Mouse (Mus musculus): ENCODE results near the gene Hbp1.
A peak's percentile ranks its signal among the peaks of the same experiment; 100 is the strongest.

Hbp1 gene

DNA sequence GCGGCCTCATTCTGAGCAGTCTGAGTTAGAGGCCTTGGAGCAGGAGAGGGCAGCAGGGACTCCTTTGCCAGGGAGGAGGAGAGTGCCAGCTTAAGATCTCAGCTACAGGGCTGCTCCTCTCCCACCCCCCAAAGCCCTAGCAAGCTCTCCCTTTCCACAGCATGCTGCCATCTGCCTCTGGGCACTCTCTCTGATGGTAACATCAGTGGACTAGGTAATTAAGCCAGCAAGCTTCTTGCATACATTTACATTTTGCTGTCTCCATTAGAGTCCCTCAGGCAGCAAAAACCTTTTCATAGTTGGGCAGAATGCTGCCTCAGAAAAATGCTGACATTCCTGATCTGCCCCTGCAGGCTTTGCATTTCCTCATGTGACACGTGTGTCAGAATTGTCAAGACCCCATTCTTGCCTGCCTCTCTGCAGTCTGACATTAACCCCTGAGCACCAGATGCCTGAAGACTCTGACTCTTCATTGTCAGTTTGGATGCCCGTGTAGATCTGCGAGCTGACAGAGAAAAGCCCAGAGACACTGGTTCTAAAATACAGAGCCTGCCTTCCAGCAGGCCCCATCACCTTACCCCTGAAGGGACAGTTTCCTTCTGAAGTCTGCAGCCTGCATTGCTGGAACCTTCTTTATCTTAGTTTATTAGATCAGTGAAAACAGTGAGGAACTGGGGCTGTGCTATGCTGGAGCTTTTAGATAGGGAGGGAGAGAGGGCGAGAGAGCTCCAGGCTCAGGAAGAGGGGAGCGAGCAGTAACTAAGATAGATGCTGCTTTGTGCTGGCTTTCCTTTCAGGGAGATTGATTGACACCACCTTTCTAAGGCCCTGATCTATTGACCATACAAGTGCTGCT, 44.4 kb downstream of the Hbp1 start:
- no peak for DNase-seq (ENCODE audit: low spot score in 2 of 2)

DNA sequence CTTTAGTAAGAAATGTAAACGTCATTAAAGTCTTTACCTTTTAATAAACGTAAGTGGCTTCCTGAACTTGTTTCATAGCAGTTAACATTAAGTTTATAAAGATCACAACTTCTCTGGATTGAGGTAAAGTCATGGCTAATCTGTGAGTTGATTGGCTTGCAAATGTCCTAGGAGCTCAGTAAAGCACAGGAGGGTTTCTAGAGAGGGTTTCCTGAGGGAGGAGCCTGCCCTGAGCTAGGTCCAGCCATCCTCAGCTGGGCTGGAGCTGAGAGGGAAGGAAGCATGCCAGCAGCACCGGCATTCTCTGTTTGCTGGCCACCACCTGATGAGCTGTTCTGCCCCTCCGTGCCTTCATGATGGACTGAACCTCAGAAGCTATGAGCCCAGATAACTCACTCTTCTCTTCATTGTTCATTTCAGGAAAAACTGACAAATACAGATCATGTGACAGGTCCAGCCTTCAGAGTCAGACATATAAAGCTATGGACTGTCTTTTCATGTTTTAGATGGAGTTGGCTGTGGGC, 49.9 kb downstream of the Hbp1 start:
- no peak for DNase-seq (ENCODE audit: low spot score in 2 of 2)

DNA sequence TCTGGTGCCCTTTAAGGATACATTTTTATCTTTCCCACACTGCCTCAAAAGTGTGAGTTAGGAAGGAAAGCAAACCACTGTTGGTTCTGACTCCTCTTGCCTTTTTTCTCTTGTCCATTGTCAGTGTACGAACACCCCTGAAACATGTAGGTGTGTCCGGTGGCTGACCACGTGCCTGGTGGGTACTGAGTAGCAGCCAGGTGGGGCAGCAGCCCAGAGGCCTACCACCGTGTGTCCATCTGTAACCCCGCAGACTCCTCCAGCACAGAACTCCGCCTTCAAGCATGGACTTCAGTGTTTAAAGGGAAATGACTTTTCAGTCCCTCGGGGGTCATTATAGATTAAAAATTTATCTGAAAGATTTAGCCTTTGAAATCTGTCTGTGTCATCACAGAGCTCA, 52.9 kb downstream of the Hbp1 start:
- DNase-seq (ENCODE audit: low spot score in 2 of 2): no peak

DNA sequence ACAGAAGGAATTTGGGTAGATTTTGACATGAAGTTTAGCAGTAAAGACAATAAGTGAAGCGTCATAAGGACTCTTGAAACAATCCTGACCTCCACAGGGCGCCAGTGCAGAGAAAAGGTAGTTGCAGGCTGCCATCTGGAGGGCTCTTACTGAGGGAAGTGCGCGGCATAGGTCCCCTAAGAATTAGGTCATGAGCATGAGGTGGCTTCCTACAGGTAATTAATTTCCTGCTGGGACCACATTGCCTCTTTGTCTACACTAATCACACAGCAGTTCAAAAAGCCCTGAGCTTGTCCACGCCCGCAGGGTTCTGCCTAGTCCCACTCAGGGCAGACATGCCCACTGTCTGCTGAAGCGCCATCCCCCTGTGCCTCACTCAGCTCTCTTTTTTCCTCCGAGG, 53.3 kb downstream of the Hbp1 start:
- no peak for DNase-seq (ENCODE audit: low spot score in 2 of 2)

DNA sequence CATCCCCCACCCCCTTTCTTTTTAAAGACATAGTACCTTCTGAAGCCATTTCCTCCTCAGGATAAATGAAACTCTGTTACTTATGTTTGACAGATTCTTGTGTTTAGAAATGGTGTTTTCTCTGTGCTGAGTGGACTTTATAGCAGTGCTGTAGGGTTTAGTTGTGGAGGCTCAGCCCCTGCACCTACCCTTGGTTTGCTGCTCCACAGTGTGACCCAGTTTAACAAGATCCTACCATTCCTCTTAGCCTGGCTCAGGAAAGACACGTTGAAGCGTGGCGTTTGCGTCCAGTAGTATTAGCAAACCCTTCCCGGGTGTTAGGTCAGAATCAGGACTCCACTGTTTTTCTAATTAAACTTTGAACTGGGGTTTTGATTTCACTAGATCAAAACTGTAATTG, 54.0 kb downstream of the Hbp1 start:
- DNase-seq (ENCODE audit: low spot score in 2 of 2): no peak

DNA sequence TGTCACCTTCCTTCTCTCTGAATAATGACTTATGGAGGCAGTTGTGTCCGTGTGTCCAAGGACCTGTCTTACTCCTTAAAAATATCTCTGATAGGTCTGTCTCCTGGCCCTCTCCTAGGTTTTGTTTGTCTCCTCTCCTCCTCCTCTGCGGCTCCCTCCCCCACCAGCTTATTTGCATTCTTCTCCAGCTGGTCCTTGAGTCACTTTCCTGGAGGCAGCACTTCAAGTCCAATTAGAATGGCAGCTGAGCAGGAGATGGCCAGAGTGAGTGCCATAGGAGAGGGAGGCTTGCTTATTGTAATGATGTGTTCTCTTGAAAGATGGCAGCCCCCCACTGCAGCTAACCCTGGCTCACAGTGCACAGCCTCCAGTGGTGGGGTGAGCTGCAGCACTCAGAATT, 54.4 kb downstream of the Hbp1 start:
- peak in 1 of 2 experiments; percentile 32 for DNase-seq (ENCODE audit: low spot score in 2 of 2)

DNA sequence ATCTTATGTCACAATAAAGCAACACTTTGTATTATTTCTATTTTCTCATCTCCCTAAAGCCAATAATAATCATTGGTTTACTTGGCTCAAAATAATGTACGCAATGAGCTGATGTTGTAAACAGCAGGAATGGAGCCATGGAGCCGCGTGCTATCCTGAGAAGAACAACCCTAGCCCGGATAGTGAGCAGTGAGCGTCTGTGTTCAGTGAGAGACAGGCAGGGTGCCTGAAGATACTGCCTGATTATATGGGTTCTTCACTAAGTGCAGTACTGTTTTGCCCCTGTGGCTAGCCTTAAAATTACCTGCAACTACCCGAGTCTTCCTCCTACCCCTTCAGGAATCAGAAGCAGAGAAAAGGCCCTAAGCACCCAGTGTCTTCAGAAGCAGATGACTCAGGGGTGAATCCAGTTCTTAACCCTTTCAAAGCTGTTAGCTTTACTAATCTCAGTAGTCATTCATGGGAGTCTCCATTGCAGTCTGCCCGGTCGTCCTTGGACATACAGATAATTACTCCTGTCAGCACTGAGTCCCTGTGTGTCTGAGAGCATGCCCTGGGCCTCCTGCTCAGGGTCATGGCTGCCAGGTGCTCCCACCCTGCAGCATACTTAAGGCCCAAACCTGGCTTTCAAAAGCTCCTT, 55.1 kb downstream of the Hbp1 start:
- no peak for DNase-seq (ENCODE audit: low spot score in 2 of 2)

DNA sequence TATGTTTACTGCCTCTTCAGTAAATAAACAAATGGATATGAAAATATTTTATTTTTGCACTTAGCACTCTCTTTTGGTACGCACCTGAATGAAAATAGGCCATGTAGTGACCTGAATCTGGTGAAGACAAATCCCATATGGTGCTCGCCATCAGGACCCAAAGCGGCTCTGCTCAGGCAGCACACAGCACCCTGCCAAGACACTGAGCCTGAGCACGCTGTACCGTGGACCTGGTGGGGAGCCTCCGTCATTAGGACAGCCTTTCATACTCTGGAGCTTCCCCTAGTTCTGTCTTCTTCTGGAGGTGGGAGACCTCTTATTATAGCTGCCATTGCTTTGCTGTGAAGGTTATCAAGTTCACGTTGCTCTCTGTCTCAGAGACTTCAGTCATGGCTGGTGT, 57.6 kb downstream of the Hbp1 start:
- no peak for DNase-seq (ENCODE audit: low spot score in 2 of 2)

DNA sequence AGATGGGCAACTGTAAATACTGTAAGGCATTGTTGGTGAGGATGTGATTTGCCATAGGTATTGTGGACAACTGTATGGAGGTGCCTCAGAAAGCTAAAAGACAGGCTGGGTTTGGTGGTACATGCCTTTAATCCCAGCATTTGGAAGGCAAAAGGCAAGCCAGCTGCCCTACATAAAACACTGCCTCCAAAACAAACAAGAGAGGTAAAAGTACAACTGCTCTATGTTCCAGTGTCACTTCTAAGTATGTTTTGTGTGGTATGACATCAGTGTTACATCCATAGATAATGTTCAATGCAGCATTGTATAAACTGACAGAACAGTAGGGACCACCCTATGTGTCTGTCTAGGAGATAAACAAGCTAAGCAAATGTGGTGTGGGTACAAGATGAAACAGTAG, 58.3 kb downstream of the Hbp1 start:
- no peak for DNase-seq (ENCODE audit: low spot score in 2 of 2)

DNA sequence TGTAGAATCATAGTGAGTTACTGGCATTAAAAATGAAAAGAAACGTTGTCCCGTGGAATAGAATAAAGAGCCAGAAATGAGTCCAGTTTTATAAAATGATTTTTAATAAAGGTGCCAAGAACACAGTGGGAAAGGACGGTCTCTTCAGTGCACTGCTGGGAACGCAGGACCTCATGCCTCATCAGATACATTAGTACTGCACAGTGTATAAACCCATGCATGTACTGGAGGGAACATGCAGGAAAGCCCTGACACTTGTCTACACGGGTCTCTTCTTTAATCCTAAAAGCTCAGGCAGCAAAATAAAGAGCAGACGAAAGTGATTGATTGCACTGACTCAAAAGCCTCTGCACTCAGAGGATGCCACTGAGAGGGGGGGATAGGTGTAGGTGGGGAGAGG, 59.6 kb downstream of the Hbp1 start:
- DNase-seq (ENCODE audit: low spot score in 2 of 2): no peak

DNA sequence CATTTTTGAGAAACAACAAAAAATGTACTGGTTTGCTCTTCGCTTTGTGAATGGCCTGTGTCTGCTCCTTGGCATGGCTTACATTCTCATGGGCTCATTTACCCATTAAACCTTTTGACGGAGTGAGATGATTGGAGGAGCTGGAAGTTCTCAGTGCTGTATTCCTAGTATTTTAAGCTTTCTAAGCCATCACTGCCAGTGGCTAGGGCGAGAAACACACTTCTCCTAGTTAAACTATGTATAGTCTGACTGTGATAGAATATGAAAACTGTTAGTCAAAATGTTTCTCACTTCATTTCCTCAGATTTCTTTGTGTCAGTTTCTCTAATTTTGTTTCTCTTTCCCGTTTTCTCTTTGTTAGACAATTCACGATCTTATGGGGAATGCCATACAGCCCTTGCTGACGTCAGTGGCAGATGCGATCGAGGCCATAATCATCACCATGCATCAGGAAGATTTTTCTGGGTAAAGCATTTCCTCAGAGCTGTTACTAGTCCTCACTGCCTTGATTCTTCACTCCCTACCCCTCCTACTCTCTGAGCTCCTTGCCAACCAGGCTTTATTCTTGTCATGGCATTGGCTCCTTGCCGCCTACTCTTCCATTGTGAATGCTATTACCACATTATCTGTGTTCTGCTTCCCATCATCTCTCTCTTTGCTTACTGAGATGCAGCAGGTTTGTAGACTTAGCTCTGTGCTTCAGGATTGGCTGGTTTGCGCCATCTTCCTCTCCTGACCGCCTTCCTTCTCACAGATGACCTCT, 64.3 kb downstream of the Hbp1 start:
- DNase-seq (ENCODE audit: low spot score in 2 of 2): peak in 1 of 2 experiments; percentile 41

DNA sequence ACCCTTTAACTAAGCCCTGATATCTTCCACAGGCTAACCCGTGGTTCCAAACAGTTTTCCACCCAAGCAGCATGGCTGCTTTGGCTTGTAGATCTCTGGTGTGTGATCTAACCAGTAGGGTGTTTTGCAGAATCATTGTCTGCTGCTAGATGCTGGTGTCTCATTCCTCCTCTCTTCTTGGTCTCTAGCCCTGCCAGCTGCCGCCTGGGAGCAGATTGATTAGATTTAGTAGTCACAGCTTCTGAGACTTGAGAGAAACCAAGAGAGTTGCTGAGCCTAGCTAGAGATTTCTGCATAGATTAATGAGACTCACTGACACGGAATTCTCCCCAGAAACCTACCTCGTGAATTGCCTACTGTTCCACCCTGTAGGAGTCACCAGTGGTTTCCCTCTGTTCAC, 65.3 kb downstream of the Hbp1 start:
- DNase-seq (ENCODE audit: low spot score in 2 of 2): no peak

DNA sequence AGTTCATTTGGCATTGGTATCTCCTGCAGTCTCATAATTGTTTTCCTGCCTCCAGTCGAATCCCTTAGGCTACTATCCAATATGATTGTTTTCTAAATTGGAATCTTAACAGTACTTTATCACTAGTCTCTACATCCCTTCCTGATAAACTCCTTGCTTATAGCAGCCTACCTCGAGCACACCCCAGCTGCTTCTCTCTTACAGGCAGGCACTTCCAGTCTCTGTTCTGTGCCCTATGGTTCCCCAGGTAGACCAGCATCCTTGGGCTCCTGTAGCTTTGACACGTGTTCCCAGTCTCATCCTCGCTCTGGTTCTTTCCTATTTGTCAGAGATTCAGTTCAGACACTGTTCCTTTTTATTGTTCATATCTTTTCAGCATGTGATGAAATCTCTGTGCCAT, 66.0 kb downstream of the Hbp1 start:
- DNase-seq (ENCODE audit: low spot score in 2 of 2): no peak

DNA sequence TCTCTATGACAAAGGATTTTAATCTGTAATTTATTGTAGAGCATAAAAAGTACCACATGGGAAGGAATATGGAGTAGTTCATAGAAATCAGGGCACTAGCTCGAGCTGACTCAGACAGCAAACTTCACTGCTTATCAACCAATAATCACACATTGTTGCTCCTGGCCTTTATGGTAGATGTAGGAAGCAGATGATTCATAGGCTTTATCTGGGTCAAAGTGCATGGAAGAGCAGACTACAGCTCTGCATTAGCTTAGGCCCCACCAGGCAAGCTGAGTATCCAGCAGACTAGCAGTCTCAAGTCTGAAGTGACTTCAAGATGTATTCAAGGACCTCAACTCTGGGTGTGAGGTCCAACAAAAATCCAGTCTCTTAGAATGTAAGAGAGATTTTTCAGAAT, 67.6 kb downstream of the Hbp1 start:
- DNase-seq (ENCODE audit: low spot score in 2 of 2): no peak

DNA sequence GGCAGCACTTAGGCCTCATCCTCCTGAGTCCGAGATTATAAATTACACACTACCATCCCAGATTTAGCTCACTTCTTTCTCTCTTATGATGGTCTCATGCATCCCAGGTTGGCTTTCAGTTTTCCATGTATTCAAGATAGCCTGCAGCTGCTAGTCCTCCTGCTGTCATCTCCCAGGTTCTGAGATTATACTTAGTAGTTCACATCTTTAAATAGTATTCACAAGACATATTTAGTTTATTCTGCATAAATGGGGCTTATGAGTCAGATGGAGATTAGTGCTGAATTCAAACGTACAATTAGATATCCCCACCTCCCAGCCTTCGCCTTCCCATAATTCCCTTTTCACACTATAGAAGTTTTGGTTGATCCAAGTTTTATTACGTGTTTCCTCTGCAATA, 73.6 kb downstream of the Hbp1 start:
- DNase-seq (ENCODE audit: low spot score in 2 of 2): no peak

Data from frontal cortex, postnatal 25 days (tissue).